Mouse (Mus musculus) MEL (cell line): ENCODE results near the gene Cep162. TPM values are rescaled to one million over a fixed set of nuclear protein-coding genes. Genes with fewer than 3 reads are reported as not detected.

Source experiments
- DNase-seq: peaks from one replicate; pipeline ENCODE4 v3.0.0; 2011; ENCODE audit warnings: low read depth, low spot score
- H3K27ac ChIP-seq: 2 replicates; pipeline ENCODE4 v1.5.1; 2012; ENCODE audit warnings: low read depth, mild to moderate bottlenecking, control low read depth, low read length, moderate library complexity; ENCODE audit not compliant: control insufficient read depth
- H3K27me3 ChIP-seq, 2 experiments: fragments of 150-350 bp in 1 of 2; sonication (generic) in 1 of 2; 2 replicates each; pipeline ENCODE4 v1.6.1; 2012; ENCODE audit warnings: low read length in 2 of 2, mild to moderate bottlenecking in 2 of 2, improper control_type of control experiment in 1 of 2, moderate library complexity in 1 of 2; ENCODE audit not compliant: insufficient read depth in 2 of 2, control insufficient read depth in 1 of 2
- H3K36me3 ChIP-seq, 2 experiments: 2 replicates each; pipeline ENCODE4 v1.6.1; 2012 to 2014; ENCODE audit warnings: low read length in 2 of 2, improper control_type of control experiment in 1 of 2, inconsistent platforms in 1 of 2, mild to moderate bottlenecking in 1 of 2; ENCODE audit not compliant: insufficient read depth in 2 of 2, control insufficient read depth in 1 of 2
- H3K4me1 ChIP-seq, 2 experiments: fragments of 150-350 bp in 1 of 2; sonication (generic) in 1 of 2; 2 replicates each; pipeline ENCODE4 v1.6.1; 2012; ENCODE audit warnings: low read length in 2 of 2, improper control_type of control experiment in 1 of 2, mild to moderate bottlenecking in 1 of 2; ENCODE audit not compliant: insufficient read depth in 2 of 2, control insufficient read depth in 1 of 2
- H3K4me3 ChIP-seq, 2 experiments: fragments of 150-350 bp in 1 of 2; sonication (generic) in 1 of 2; 2 replicates each; pipeline ENCODE4 v1.5.1; 2012; ENCODE audit warnings: low read depth in 2 of 2, low read length in 2 of 2, mild to moderate bottlenecking in 2 of 2, moderate library complexity in 2 of 2, control low read depth in 1 of 2, improper control_type of control experiment in 1 of 2; ENCODE audit not compliant: control insufficient read depth in 1 of 2, insufficient read depth in 1 of 2
- H3K79me2 ChIP-seq: 2 replicates; pipeline ENCODE4 v1.6.1; 2012; ENCODE audit warnings: mild to moderate bottlenecking, low read length, moderate library complexity; ENCODE audit not compliant: control insufficient read depth, poor library complexity, insufficient read depth
- H3K9ac ChIP-seq: 2 replicates; pipeline ENCODE4 v1.6.1; 2012; ENCODE audit warnings: low read depth, mild to moderate bottlenecking, control low read depth, low read length, moderate library complexity; ENCODE audit not compliant: control insufficient read depth, poor library complexity, severe bottlenecking
- H3K9me3 ChIP-seq: fragments of 150-350 bp; sonication (generic); replicated peaks from 2 replicates; pipeline ENCODE4 v1.6.1; 2012; ENCODE audit warnings: mild to moderate bottlenecking, low read length, improper control_type of control experiment, moderate library complexity; ENCODE audit not compliant: insufficient read depth
- CHD1 ChIP-seq: IDR thresholded peaks from 2 replicates; pipeline ENCODE4 v1.6.1; 2012; ENCODE audit warnings: low read depth, mild to moderate bottlenecking, inconsistent platforms, low read length, improper control_type of control experiment
- CHD2 ChIP-seq: IDR thresholded peaks from 2 replicates; pipeline ENCODE4 v1.6.1; 2011; ENCODE audit warnings: low read length, improper control_type of control experiment
- ELF1 ChIP-seq: IDR thresholded peaks from 2 replicates; pipeline ENCODE4 v1.6.1; 2014; ENCODE audit warnings: low read depth, mild to moderate bottlenecking, inconsistent platforms, low read length, improper control_type of control experiment, moderate library complexity
- ETS1 ChIP-seq: IDR thresholded peaks from 2 replicates; pipeline ENCODE4 v1.6.1; 2012; ENCODE audit warnings: low read depth, mild to moderate bottlenecking, inconsistent platforms, low read length, improper control_type of control experiment, moderate library complexity
- GATA1 ChIP-seq: IDR thresholded peaks from 2 replicates; pipeline ENCODE4 v1.6.1; 2011; ENCODE audit warnings: low read depth, low read length, improper control_type of control experiment
- HCFC1 ChIP-seq: IDR thresholded peaks from 2 replicates; pipeline ENCODE4 v1.6.1; 2012; ENCODE audit warnings: low read depth, mild to moderate bottlenecking, inconsistent platforms, low read length, improper control_type of control experiment, moderate library complexity
- KAT2A ChIP-seq: conservative IDR thresholded peaks from 2 replicates; pipeline ENCODE4 v1.6.1; 2012; ENCODE audit warnings: low read depth, low read length, improper control_type of control experiment, inconsistent platforms
- MAFK ChIP-seq: IDR thresholded peaks from 2 replicates; pipeline ENCODE4 v1.6.1; 2011; ENCODE audit warnings: low read depth, mild to moderate bottlenecking, low read length, improper control_type of control experiment, borderline replicate concordance
- MAX ChIP-seq: IDR thresholded peaks from 2 replicates; pipeline ENCODE4 v1.6.1; 2011; ENCODE audit warnings: low read length, improper control_type of control experiment
- MAZ ChIP-seq: IDR thresholded peaks from 2 replicates; pipeline ENCODE4 v1.6.1; 2012; ENCODE audit warnings: low read depth, mild to moderate bottlenecking, inconsistent platforms, low read length, improper control_type of control experiment
- MXI1 ChIP-seq: IDR thresholded peaks from 2 replicates; pipeline ENCODE4 v1.6.1; 2011; ENCODE audit warnings: mild to moderate bottlenecking, low read depth, low read length, improper control_type of control experiment
- MYB ChIP-seq: IDR thresholded peaks from 2 replicates; pipeline ENCODE4 v1.6.1; 2011; ENCODE audit warnings: mild to moderate bottlenecking, low read depth, low read length, improper control_type of control experiment
- NELFE ChIP-seq: IDR thresholded peaks from 2 replicates; pipeline ENCODE4 v1.6.1; 2011; ENCODE audit warnings: low read depth, low read length, improper control_type of control experiment
- RAD21 ChIP-seq: IDR thresholded peaks from 2 replicates; pipeline ENCODE4 v1.6.1; 2011; ENCODE audit warnings: mild to moderate bottlenecking, low read depth, low read length, improper control_type of control experiment
- RCOR1 ChIP-seq: IDR thresholded peaks from 2 replicates; pipeline ENCODE4 v1.6.1; 2012; ENCODE audit warnings: low read depth, mild to moderate bottlenecking, inconsistent platforms, low read length, improper control_type of control experiment
- SIN3A ChIP-seq: IDR thresholded peaks from 2 replicates; pipeline ENCODE4 v1.6.1; 2012; ENCODE audit warnings: low read length, improper control_type of control experiment, inconsistent platforms
- SMC3 ChIP-seq: IDR thresholded peaks from 2 replicates; pipeline ENCODE4 v1.6.1; 2011; ENCODE audit warnings: low read depth, low read length, improper control_type of control experiment
- TAL1 ChIP-seq: IDR thresholded peaks from 2 replicates; pipeline ENCODE4 v1.6.1; 2012; ENCODE audit warnings: mild to moderate bottlenecking, inconsistent platforms, low read length, moderate library complexity, mixed read lengths
- TBP ChIP-seq: IDR thresholded peaks from 2 replicates; pipeline ENCODE4 v1.8.0; 2011; ENCODE audit warnings: low read depth, low read length, improper control_type of control experiment
- UBTF ChIP-seq: IDR thresholded peaks from 2 replicates; pipeline ENCODE4 v1.6.1; 2012; ENCODE audit warnings: low read depth, mild to moderate bottlenecking, inconsistent platforms, low read length, improper control_type of control experiment, moderate library complexity, borderline replicate concordance; ENCODE audit not compliant: insufficient read depth
- USF2 ChIP-seq, 2 experiments: IDR thresholded peaks; 2 replicates each; pipeline ENCODE4 v1.6.1; 2011 to 2012; ENCODE audit warnings: improper control_type of control experiment in 2 of 2, low read length in 2 of 2, borderline replicate concordance in 1 of 2, inconsistent platforms in 1 of 2, low read depth in 1 of 2, mild to moderate bottlenecking in 1 of 2; ENCODE audit not compliant: insufficient read depth in 1 of 2
- ZC3H11A ChIP-seq: IDR thresholded peaks from 2 replicates; pipeline ENCODE4 v1.6.1; 2012; ENCODE audit warnings: low read depth, mild to moderate bottlenecking, inconsistent platforms, low read length, improper control_type of control experiment
- ZKSCAN1 ChIP-seq: IDR thresholded peaks from 2 replicates; pipeline ENCODE4 v1.6.1; 2012; ENCODE audit warnings: low read depth, mild to moderate bottlenecking, inconsistent platforms, low read length, improper control_type of control experiment, moderate library complexity
- ZMIZ1 ChIP-seq: IDR thresholded peaks from 2 replicates; pipeline ENCODE4 v1.6.1; 2012; ENCODE audit warnings: low read depth, mild to moderate bottlenecking, inconsistent platforms, low read length, improper control_type of control experiment, moderate library complexity
- polyA plus RNA-seq, 2 experiments: library from polyadenylated mRNA; stranded (reverse) in 1 of 2; unstranded in 1 of 2; fragments of >175 nt in 1 of 2; fragments of >200 nt in 1 of 2; gene quantifications; 2 replicates each; pipeline versions ENCODE4 v1.2.1 to v1.2.4; 2012; ENCODE audit warnings: low replicate concordance in 2 of 2, low read depth in 1 of 2; ENCODE audit not compliant: insufficient read length in 2 of 2, insufficient read depth in 1 of 2, missing spikeins in 1 of 2
- total RNA-seq: library from RNA; depleted of rRNA; stranded (reverse); fragments of 300-350 nt; gene quantifications from 2 replicates; pipeline ENCODE4 v1.2.3, GENCODE M21; 2012

Gene Cep162
- total and polyA plus RNA-seq, 3 experiments: 3.7 to 5.4 TPM; not detected in 1

DNA sequence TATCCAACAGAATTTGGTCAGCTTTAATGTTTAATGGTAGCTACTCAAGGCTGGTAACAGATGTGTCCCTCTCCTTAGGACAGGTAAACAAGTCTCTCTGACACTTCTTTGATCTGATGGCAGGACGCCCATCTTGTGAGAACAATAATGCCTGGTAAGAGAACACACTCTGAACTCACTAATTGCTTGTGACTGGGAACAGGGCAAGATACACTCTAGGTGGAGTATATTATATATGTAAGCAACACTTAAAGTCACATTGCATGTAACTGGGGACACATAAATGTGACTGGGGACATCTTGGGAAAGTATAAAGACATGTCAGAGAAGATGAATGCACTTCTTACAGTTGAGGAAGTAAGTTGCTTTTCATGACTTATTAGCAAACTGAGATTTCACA, 7.7 kb downstream of the Cep162 start:
- no peak overlapping the region for H3K4me3 ChIP-seq
- DNase-seq: no peak
- TF ChIP-seq ETS1 (no peak), ZC3H11A (no peak), KAT2A (no peak), USF2 (IDR thresholded peaks at IDR 0.05; ENCODE audit: borderline replicate concordance in 1 of 2, insufficient read depth in 1 of 2, low read depth in 1 of 2, low read length in 2 of 2) (no peak), MAX (no peak), ZKSCAN1 (no peak), ZMIZ1 (no peak), ELF1 (no peak), MAZ (no peak), HCFC1 (no peak), CHD1 (no peak), RAD21 (no peak), MAFK (no peak), MYB (no peak), MXI1 (no peak)
- TF ChIP-seq, all 39 proteins: peak for 0
- Histone ChIP-seq H3K9me3 (no peaks in the 10 kb centered on the region), H3K9ac (no peak overlapping the region), H3K36me3 (peaks cover 0 to 5% of the 10 kb centered on the region in 2 experiments; a peak in 2 of 4 replicates), H3K4me1 (no peaks in the 10 kb centered on the region), H3K27me3 (no peaks in the 10 kb centered on the region), H3K27ac (no peak overlapping the region), H3K79me2 (no peaks in the 10 kb centered on the region)

- Histone ChIP-seq H3K9me3 (no peaks in the 10 kb centered on the region), H3K4me3 (no peak overlapping the region), H3K27me3 (no peaks in the 10 kb centered on the region), H3K79me2 (no peaks in the 10 kb centered on the region), H3K4me1 (no peaks in the 10 kb centered on the region), H3K27ac (no peak overlapping the region), H3K9ac (no peak overlapping the region), H3K36me3 (peaks cover 0 to 2% of the 10 kb centered on the region in 2 experiments; a peak in 3 of 4 replicates)
- TF ChIP-seq SMC3 (no peak), MAFK (no peak), TBP (no peak), TAL1 (no peak), CHD2 (no peak), SIN3A (no peak), UBTF (no peak), GATA1 (no peak), ETS1 (no peak), CHD1 (no peak), RCOR1 (no peak), NELFE (no peak), MYB (no peak), MAX (no peak), ZMIZ1 (no peak)
- no peak for DNase-seq
Measured at GRCm38 (mm10) chr9:87213204-87213603, 42.1 kb downstream of the Cep162 start.
